9 mouse cellular contexts compared by ENCODE assay signal in genomic region chr2:6469164-6469563, GRCm38 (mm10).
DNase-seq lines count a peak whose midpoint lies in the region; ATAC-seq lines count a peak whose summit lies in the region.
"Had no signal": no experiment of that assay in that cellular context is flagged by ENCODE, and none has a peak within 500 bp of the region (broad histone marks: within the 10 kb centered on the region; RNA-seq: fewer than 3 reads in every experiment).

No protein-coding gene starts in this region.

- 0 out of 2 replicates have a peak, but pooled peaks cover 2% of the 10 kb centered on the region for H3K27me3 ChIP-seq in forebrain, embryonic 13.5 days
- H3K27me3 ChIP-seq in forebrain, embryonic 15.5 days = no peaks in the 10 kb centered on the region
- H3K27me3 ChIP-seq: liver, embryonic 15.5 days had no signal

- H3K4me3 ChIP-seq in forebrain, embryonic 13.5 days = no peak overlapping the region
- H3K4me3 ChIP-seq in forebrain, embryonic 15.5 days = no peak overlapping the region
- H3K4me3 ChIP-seq: liver, embryonic 15.5 days had no signal

- intact Hi-C loops in heart, postnatal 36 days (cut with DNase I) = loop anchor here (2.0 kb wide), 2 partner anchors 32 to 250 kb away; no protein-coding TSS in a partner anchor

- ATAC-seq in forebrain, embryonic 13.5 days = 0 out of 2 replicates have a peak, but pooled peaks have one; percentile 17
- no peak for ATAC-seq in forebrain, embryonic 15.5 days (replicated peaks)
- ATAC-seq in activated CD4-positive, CD25-positive, alpha-beta regulatory T cell, adult 4 months = peak; percentile 79
- ATAC-seq in megakaryocyte, adult 5-6 weeks (ENCODE audit: poor library complexity, severe bottlenecking) = peak; percentile 88

- H3K9ac ChIP-seq in forebrain, embryonic 13.5 days = no peak overlapping the region
- H3K9ac ChIP-seq in forebrain, embryonic 15.5 days (replicated peaks) = no peak overlapping the region
- H3K9ac ChIP-seq: liver, embryonic 15.5 days had no signal

- H3K9me3 ChIP-seq in forebrain, embryonic 13.5 days (replicated peaks) = no peaks in the 10 kb centered on the region
- no peaks in the 10 kb centered on the region for H3K9me3 ChIP-seq in forebrain, embryonic 15.5 days
- H3K9me3 ChIP-seq: liver, embryonic 15.5 days had no signal

- H3K36me3 ChIP-seq in forebrain, embryonic 13.5 days (ENCODE audit: poor library complexity, severe bottlenecking) = no peaks in the 10 kb centered on the region
- H3K36me3 ChIP-seq in forebrain, embryonic 15.5 days = no peaks in the 10 kb centered on the region
- H3K36me3 ChIP-seq: liver, embryonic 15.5 days had no signal

- H3K4me1 ChIP-seq in forebrain, embryonic 13.5 days = peaks cover 28% of the 10 kb centered on the region
- peaks cover 15% of the 10 kb centered on the region for H3K4me1 ChIP-seq in forebrain, embryonic 15.5 days
- H3K4me1 ChIP-seq: liver, embryonic 15.5 days had no signal

- no peak overlapping the region for H3K4me2 ChIP-seq in forebrain, embryonic 13.5 days
- no peak overlapping the region for H3K4me2 ChIP-seq in forebrain, embryonic 15.5 days (replicated peaks)
- H3K4me2 ChIP-seq: liver, embryonic 15.5 days had no signal

- WGBS in forebrain, embryonic 13.5 days = 37% methylated on average over 9 of the region's 9 CpGs
- WGBS in forebrain, embryonic 15.5 days = 44% methylated on average over 9 of the region's 9 CpGs

- peak; percentile 63 to 69 for DNase-seq in cerebellum, postnatal 36 days
- peak; percentile 70 to 79 for DNase-seq in heart, postnatal 36 days
- peak; percentile 26 for DNase-seq in left cerebral cortex, adult 11 months (ENCODE audit: low spot score)
- DNase-seq in spleen, adult 12 weeks (ENCODE audit: low spot score) = peak; percentile 51

- no peak overlapping the region for H3K27ac ChIP-seq in forebrain, embryonic 13.5 days
- H3K27ac ChIP-seq in forebrain, embryonic 15.5 days (replicated peaks) = no peak overlapping the region
- H3K27ac ChIP-seq: liver, embryonic 15.5 days had no signal
